Mouse (Mus musculus) limb, embryonic 13.5 days (tissue): ENCODE measurements around the gene Rmi2. TPM values are rescaled to one million over a fixed set of nuclear protein-coding genes. Genes with fewer than 3 reads are reported as not detected.
"Not testable (repeated sequence)": the region's sequence is repeated elsewhere in the genome, so short reads cannot be mapped to it uniquely, and the experiment has no call there.

Source experiments
- ATAC-seq: fragments of 200-750 bp; cut with Nextera tagmentation; 2 replicates; pipeline ENCODE4 v1.8.0; 2017; ENCODE audit warnings: low read depth, moderate number of reproducible peaks, moderate TSS enrichment; ENCODE audit not compliant: low FRiP score
- H3K27ac ChIP-seq: fragments of 300-500 bp; sonication (generic); 2 replicates; pipeline ENCODE4 v1.5.1; 2015; ENCODE audit warnings: inconsistent platforms, mild to moderate bottlenecking, moderate library complexity
- H3K27me3 ChIP-seq: fragments of 300-500 bp; sonication (generic); 2 replicates; pipeline ENCODE4 v1.6.1; 2015; ENCODE audit warnings: mild to moderate bottlenecking, inconsistent platforms
- H3K36me3 ChIP-seq: fragments of 300-500 bp; sonication (generic); 2 replicates; pipeline ENCODE4 v1.6.1; 2015; ENCODE audit warnings: inconsistent platforms, mild to moderate bottlenecking, moderate library complexity
- H3K4me1 ChIP-seq: fragments of 300-500 bp; sonication (generic); 2 replicates; pipeline ENCODE4 v1.6.1; 2015; ENCODE audit warnings: inconsistent platforms
- H3K4me2 ChIP-seq: fragments of 300-500 bp; sonication (generic); replicated peaks from 2 replicates; pipeline ENCODE4 v1.6.1; 2015; ENCODE audit warnings: inconsistent platforms, mild to moderate bottlenecking, moderate library complexity
- H3K4me3 ChIP-seq: fragments of 300-500 bp; sonication (generic); 2 replicates; pipeline ENCODE4 v1.5.1; 2015; ENCODE audit warnings: moderate library complexity, mild to moderate bottlenecking, inconsistent platforms
- H3K9ac ChIP-seq: fragments of 300-500 bp; sonication (generic); 2 replicates; pipeline ENCODE4 v1.6.1; 2015; ENCODE audit warnings: mild to moderate bottlenecking, inconsistent platforms
- H3K9me3 ChIP-seq: fragments of 300-500 bp; sonication (generic); 2 replicates; pipeline ENCODE4 v1.6.1; 2016; ENCODE audit warnings: inconsistent platforms
- WGBS: fragments of 180-500 bp; shearing (Covaris S2); methylation state at CpG from one replicate; pipeline ENCODE4 v1.1.7; 2015; 5-methylcytosine and 5-hydroxymethylcytosine counted together
- polyA plus RNA-seq: library from polyadenylated mRNA; unstranded; fragments of >200 nt; fragmentation: Nextera tagmentation; extraction: Ambion mirVana; gene quantifications from 2 replicates; pipeline ENCODE4 v1.2.1, GENCODE M21; 2015

Gene Rmi2
- polyA plus RNA-seq, 1 experiment from 2014 or later = 4.8 TPM

- no peak overlapping the region for H3K9ac ChIP-seq
- H3K4me3 ChIP-seq = no peak overlapping the region; the same call in 1 of the 2 replicates
- ATAC-seq = peak; percentile 82
- H3K27me3 ChIP-seq = no peaks in the 10 kb centered on the region
- H3K4me2 ChIP-seq = peak overlapping the region; percentile 42
- H3K36me3 ChIP-seq = no peaks in the 10 kb centered on the region
- no peaks in the 10 kb centered on the region for H3K9me3 ChIP-seq
- 18% methylated on average over 12 of the region's 12 CpGs for WGBS
- peaks cover 44% of the 10 kb centered on the region for H3K4me1 ChIP-seq
- H3K27ac ChIP-seq = peak overlapping the region; percentile 94
Measured at GRCm38 (mm10) chr16:10849965-10850861, 15.4 kb downstream of the Rmi2 start.

GRCm38 (mm10) chr16:10850905-10851304 lies 16.0 kb downstream of the Rmi2 start:
- 0 out of 2 replicates have a peak, but pooled peaks have one; percentile 21 for ATAC-seq
- H3K4me2 ChIP-seq = peak overlapping the region; percentile 42
- H3K9me3 ChIP-seq = no peaks in the 10 kb centered on the region
- no peak overlapping the region for H3K9ac ChIP-seq
- 45% methylated on average over 4 of the region's 4 CpGs for WGBS
- H3K4me3 ChIP-seq = no peak overlapping the region
- no peaks in the 10 kb centered on the region for H3K27me3 ChIP-seq
- H3K36me3 ChIP-seq = no peaks in the 10 kb centered on the region
- peaks cover 44% of the 10 kb centered on the region for H3K4me1 ChIP-seq
- peak overlapping the region; percentile 94 for H3K27ac ChIP-seq

- not testable (repeated sequence) for ATAC-seq, H3K4me2 ChIP-seq, H3K4me3 ChIP-seq, H3K9ac ChIP-seq, H3K27me3 ChIP-seq, H3K9me3 ChIP-seq, H3K36me3 ChIP-seq, H3K27ac ChIP-seq
- peaks cover 44% of the 10 kb centered on the region for H3K4me1 ChIP-seq
- 89% methylated on average over 10 of the region's 10 CpGs for WGBS
Measured at GRCm38 (mm10) chr16:10852216-10852615, 17.4 kb downstream of the Rmi2 start.

GRCm38 (mm10) chr16:10859726-10860245 lies 24.9 kb downstream of the Rmi2 start:
- Histone ChIP-seq H3K4me3 (no peak overlapping the region), H3K27ac (no peak overlapping the region), H3K4me2 (no peak overlapping the region), H3K27me3 (no peaks in the 10 kb centered on the region), H3K9me3 (no peaks in the 10 kb centered on the region), H3K9ac (no peak overlapping the region), H3K36me3 (no peaks in the 10 kb centered on the region; the same call in 1 of the 2 replicates), H3K4me1 (peaks cover 6% of the 10 kb centered on the region; the same call in 1 of the 2 replicates)
- no peak for ATAC-seq
- 89% methylated on average over 7 of the region's 7 CpGs for WGBS

GRCm38 (mm10) chr16:10861408-10861807 lies 26.5 kb downstream of the Rmi2 start:
- Histone ChIP-seq H3K9ac (no peak overlapping the region), H3K4me3 (no peak overlapping the region), H3K27ac (no peak overlapping the region), H3K36me3 (no peaks in the 10 kb centered on the region; the same call in 1 of the 2 replicates), H3K4me1 (peaks cover 13% of the 10 kb centered on the region), H3K9me3 (no peaks in the 10 kb centered on the region), H3K4me2 (no peak overlapping the region), H3K27me3 (no peaks in the 10 kb centered on the region)
- ATAC-seq = no peak
- WGBS = 75% methylated on average over 3 of the region's 3 CpGs

GRCm38 (mm10) chr16:10864833-10865591 lies 30.2 kb downstream of the Rmi2 start:
- Histone ChIP-seq H3K4me3 (no peak overlapping the region), H3K9me3 (no peaks in the 10 kb centered on the region), H3K36me3 (no peaks in the 10 kb centered on the region; the same call in 1 of the 2 replicates), H3K27me3 (no peaks in the 10 kb centered on the region), H3K9ac (no peak overlapping the region), H3K27ac (no peak overlapping the region), H3K4me1 (peaks cover 15% of the 10 kb centered on the region), H3K4me2 (no peak overlapping the region)
- ATAC-seq = no peak
- 79% methylated on average over 6 of the region's 6 CpGs for WGBS

GRCm38 (mm10) chr16:10865592-10865987 lies 30.7 kb downstream of the Rmi2 start:
- Histone ChIP-seq H3K9me3 (no peaks in the 10 kb centered on the region), H3K36me3 (no peaks in the 10 kb centered on the region; the same call in 1 of the 2 replicates), H3K4me3 (no peak overlapping the region), H3K27ac (no peak overlapping the region), H3K27me3 (no peaks in the 10 kb centered on the region), H3K4me1 (peaks cover 15% of the 10 kb centered on the region), H3K9ac (no peak overlapping the region), H3K4me2 (no peak overlapping the region)
- no peak for ATAC-seq

GRCm38 (mm10) chr16:10866841-10867240 lies 32.0 kb downstream of the Rmi2 start:
- no peak overlapping the region for H3K4me3 ChIP-seq
- no peak overlapping the region for H3K4me2 ChIP-seq
- WGBS = 86% methylated on average over 8 of the region's 8 CpGs
- H3K4me1 ChIP-seq = peaks cover 20% of the 10 kb centered on the region
- no peak overlapping the region for H3K27ac ChIP-seq
- no peak overlapping the region for H3K9ac ChIP-seq
- H3K9me3 ChIP-seq = no peaks in the 10 kb centered on the region
- no peak for ATAC-seq
- H3K36me3 ChIP-seq = no peaks in the 10 kb centered on the region; the same call in 1 of the 2 replicates
- no peaks in the 10 kb centered on the region for H3K27me3 ChIP-seq

GRCm38 (mm10) chr16:10867501-10867900 lies 32.6 kb downstream of the Rmi2 start:
- Histone ChIP-seq H3K9ac (no peak overlapping the region), H3K27me3 (no peaks in the 10 kb centered on the region), H3K36me3 (no peaks in the 10 kb centered on the region; the same call in 1 of the 2 replicates), H3K9me3 (no peaks in the 10 kb centered on the region), H3K4me1 (peaks cover 20% of the 10 kb centered on the region), H3K4me2 (no peak overlapping the region), H3K27ac (no peak overlapping the region), H3K4me3 (no peak overlapping the region)
- no peak for ATAC-seq
- WGBS = 93% methylated on average over 2 of the region's 2 CpGs

GRCm38 (mm10) chr16:10867904-10868440 lies 33.1 kb downstream of the Rmi2 start:
- WGBS = 40% methylated on average over 11 of the region's 11 CpGs

GRCm38 (mm10) chr16:10870969-10871368 lies 36.1 kb downstream of the Rmi2 start:
- no peak overlapping the region for H3K27ac ChIP-seq
- no peaks in the 10 kb centered on the region for H3K9me3 ChIP-seq
- H3K9ac ChIP-seq = no peak overlapping the region; the same call in 1 of the 2 replicates
- 64% methylated on average over 4 of the region's 4 CpGs for WGBS
- peaks cover 5% of the 10 kb centered on the region for H3K27me3 ChIP-seq
- ATAC-seq = no peak
- H3K4me2 ChIP-seq = no peak overlapping the region
- no peaks in the 10 kb centered on the region; the same call in 1 of the 2 replicates for H3K36me3 ChIP-seq
- H3K4me3 ChIP-seq = no peak overlapping the region
- peaks cover 20% of the 10 kb centered on the region for H3K4me1 ChIP-seq

More at GRCm38 (mm10) chr16:10867904-10868440, 33.1 kb downstream of the Rmi2 start:
- no peak overlapping the region for H3K27ac ChIP-seq
- H3K4me1 ChIP-seq = peaks cover 20% of the 10 kb centered on the region
- H3K36me3 ChIP-seq = no peaks in the 10 kb centered on the region; the same call in 1 of the 2 replicates
- H3K4me2 ChIP-seq = no peak overlapping the region
- H3K4me3 ChIP-seq = no peak overlapping the region
- no peak overlapping the region for H3K9ac ChIP-seq
- H3K27me3 ChIP-seq = no peaks in the 10 kb centered on the region
- no peaks in the 10 kb centered on the region for H3K9me3 ChIP-seq
- no peak for ATAC-seq
